Mouse (Mus musculus): ENCODE measurements around the gene Usp48.

Usp48 gene

DNA sequence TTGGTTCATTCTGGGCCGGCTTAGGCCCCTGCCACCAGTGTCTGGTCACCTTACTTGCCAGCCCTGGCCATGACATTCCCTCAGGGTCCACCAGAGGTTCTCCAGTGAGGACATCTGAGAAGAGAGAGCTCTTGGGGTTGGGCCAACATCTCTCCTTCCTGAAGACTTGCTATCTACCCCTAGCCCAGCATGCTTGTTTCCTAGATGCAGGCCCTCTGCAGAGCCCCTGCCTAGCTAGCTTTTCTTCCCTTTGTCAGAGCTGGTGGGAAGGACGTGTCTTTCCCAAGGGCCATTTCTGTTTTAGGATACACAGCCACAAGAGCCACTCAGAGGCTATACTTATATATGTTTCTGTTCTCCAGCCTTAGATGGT is 67.5 kb downstream of the Usp48 start:
- DNase-seq (ENCODE audit: low spot score in 2 of 2): no peak

GRCm38 (mm10) chr4:137661547-137661946 is 68.0 kb downstream of the Usp48 start:
- no peak for DNase-seq (ENCODE audit: low spot score in 2 of 2)

- no peak for DNase-seq (ENCODE audit: low spot score in 2 of 2)
Observed at GRCm38 (mm10) chr4:137663491-137663890, 69.9 kb downstream of the Usp48 start.

DNA sequence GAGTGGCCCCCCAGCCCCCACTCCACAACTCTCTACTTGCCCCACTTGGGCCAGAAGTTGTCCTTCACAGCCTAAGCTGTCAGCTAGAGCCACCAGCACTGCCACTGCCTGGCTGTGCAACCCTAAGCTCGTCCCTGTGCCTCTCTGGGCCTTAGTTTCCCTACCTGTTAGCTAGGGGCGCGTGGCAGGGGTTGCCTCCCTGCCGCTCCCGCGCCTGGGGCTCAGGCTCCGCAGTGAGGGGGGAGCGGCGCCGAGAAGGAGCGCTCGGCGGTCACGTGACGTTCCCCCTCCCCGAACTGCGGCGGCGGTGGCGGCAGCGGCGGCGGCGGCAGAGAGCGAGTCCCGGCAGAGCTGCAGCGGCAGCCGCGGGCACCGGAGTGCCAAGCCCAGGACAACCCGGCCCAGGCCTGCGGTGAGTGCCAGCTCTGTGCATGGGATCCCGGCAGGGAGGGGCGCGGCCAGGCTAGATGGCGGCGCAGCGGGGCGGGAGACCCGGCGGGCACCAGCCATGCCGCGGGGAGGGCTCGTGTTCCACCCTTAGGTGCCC is 71.0 kb downstream of the Usp48 start, which contains the start of gene Rap1gap:
Gene Rap1gap, plus strand, starts transcription at position 294 of the 547 bp plus-strand sequence.
- peak; percentile 46 for DNase-seq (ENCODE audit: low spot score in 2 of 2)

GRCm38 (mm10) chr4:137664980-137665675 is 71.6 kb downstream of the Usp48 start:
- no peak for DNase-seq (ENCODE audit: low spot score in 2 of 2)

- DNase-seq (ENCODE audit: low spot score in 2 of 2): no peak
Observed at GRCm38 (mm10) chr4:137665791-137666190, 72.2 kb downstream of the Usp48 start.

GRCm38 (mm10) chr4:137666283-137666957 is 72.9 kb downstream of the Usp48 start:
- no peak for DNase-seq (ENCODE audit: low spot score in 2 of 2)

GRCm38 (mm10) chr4:137666958-137667345 is 73.4 kb downstream of the Usp48 start:
- no peak for DNase-seq (ENCODE audit: low spot score in 2 of 2)

DNA sequence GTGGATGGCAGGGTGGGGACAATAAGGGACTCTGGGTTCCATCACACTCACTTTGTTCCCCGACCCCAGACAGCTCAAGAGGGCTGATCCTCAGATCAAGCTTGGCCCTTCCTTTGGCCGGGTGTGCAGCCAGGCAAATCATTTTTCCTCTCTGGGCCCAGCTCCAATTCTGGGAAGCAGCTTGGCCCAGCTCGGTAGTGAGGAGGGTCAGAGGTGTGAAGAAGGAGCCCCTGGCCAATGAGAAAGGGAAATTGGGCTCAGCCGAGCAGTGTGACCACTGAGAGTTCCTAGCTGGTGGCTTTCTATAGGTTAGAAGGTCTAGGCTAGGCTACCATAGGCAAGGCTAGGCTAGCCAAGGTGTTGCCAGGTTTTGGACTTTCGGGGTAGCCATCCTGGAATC is 74.2 kb downstream of the Usp48 start:
- peak in 1 of 2 experiments; percentile 65 for DNase-seq (ENCODE audit: low spot score in 2 of 2)

GRCm38 (mm10) chr4:137671711-137672500 is 78.4 kb downstream of the Usp48 start:
- DNase-seq (ENCODE audit: low spot score in 2 of 2): no peak

DNA sequence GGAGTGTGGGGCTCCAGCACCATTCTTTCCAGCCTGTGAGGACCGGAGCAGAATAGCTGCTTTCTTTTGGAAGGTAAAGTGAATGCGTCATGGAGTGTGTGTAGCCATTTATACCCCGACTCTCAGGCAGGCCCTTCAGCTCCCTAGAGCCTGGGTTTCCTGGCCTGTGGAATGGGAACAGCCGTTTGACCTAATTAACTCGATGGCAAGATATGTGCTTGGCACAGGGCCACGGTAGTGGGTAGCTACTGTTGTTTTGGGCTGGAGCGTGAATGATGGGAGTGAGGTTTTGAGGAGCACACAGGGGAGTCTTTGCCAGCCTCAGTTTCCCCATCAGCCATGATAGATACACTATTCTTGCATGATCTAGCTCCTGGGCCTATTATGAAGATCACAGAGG is 82.0 kb downstream of the Usp48 start:
- no peak for DNase-seq (ENCODE audit: low spot score in 2 of 2)

DNA sequence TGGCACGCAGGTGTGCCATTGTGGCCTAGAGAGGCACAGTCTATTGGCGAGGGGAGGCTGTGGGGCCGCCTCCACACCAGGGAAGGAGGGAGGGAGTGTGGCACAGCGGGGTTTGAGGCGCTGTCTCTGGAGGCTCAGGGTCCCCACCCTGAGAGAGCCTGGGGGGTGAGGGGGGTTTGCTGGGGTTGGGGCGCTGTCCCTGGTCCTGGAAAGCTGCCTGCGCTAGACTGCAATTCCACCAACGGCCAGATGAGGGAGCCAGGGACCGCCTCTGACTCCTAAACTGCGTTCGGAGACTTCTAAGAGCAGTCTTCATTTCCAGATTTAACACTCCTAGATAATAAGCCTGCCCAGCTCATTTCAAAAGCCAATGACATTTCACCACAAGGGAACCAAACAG is 82.5 kb downstream of the Usp48 start:
- DNase-seq (ENCODE audit: low spot score in 2 of 2): peak; percentile 82 to 87

DNA sequence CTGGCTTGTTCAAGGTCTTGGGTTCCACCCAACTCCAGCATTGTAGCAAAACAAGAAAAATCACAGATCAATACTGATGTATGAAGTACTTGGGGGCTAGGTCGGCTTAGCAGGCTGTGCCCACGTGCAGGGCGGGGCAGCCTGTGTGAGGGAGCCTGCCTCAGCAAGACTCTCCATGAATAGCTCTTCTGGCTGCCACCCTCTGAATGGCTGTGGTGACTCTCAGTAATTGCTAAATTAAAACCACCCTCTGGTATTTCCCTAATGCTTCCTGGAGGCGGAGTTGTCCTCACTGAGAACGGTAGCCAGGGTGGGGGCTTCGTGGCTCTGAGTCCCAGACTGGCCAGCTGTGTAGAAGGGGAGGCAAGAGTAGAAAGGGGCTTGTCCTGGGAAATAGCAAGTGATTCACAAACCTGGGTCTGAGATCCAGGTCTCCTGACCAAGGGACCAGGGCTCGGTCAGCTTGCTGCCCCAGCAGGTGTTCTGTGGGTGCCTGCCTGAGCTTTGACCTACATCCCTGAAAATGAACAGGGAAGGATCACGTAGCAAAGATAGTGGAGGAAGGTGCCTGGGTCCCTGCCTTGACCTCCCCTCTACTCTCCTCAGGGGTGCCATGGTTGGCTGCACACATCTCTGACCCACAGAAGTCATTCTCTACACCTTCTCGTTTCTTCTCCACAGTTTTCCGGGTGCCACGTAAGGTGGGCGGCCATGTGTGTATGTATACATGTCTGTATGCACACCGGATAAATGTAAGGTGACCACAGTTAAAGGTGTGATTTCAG is 83.3 kb downstream of the Usp48 start:
- DNase-seq (ENCODE audit: low spot score in 2 of 2): no peak

GRCm38 (mm10) chr4:137677906-137678305 is 84.4 kb downstream of the Usp48 start:
- DNase-seq (ENCODE audit: low spot score in 2 of 2): no peak

DNA sequence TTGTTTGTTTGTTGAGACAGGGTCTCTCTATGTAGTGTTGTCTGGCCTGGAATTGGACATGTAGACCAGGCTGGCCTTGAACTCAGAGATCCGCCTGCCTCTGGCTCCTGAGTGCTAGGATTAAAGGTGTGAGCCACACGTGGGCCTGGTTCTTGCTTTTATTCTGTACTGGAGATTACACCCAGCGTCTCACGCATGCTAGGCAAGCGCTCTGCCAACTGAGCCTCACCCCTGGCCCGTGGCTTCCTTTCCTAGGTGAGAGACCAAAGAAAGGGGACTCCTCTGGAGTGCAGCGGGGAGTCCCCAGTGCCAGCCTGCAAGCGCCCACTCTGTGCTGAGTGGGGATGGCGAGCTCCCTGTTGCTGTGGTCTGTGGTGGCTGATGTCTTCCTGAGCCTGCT is 85.0 kb downstream of the Usp48 start:
- DNase-seq (ENCODE audit: low spot score in 2 of 2): no peak

GRCm38 (mm10) chr4:137679979-137680550 is 86.5 kb downstream of the Usp48 start:
- DNase-seq (ENCODE audit: low spot score in 2 of 2): no peak

DNA sequence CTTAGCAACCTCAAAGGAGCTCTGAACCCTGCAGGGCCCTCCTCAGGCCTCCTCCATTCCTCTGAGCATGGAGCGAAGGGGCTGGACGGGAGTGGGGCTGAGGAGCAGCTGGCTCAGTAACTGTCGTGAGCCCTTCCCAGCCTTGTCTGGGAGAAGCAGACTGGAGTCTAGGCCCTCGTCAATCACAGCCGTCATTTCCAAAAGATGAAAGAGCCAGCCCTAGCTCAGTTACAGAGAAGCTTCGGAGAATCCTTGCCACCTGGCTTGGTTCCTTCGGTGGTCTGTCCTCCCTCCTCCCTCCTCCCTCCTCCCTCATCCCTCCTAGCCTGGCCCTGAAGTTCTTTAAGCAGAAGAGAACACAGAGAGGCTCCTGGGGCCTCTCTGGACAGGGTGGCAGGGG is 87.2 kb downstream of the Usp48 start:
- DNase-seq (ENCODE audit: low spot score in 2 of 2): no peak

GRCm38 (mm10) chr4:137681408-137682104 is 88.0 kb downstream of the Usp48 start:
- peak in 1 of 2 experiments; percentile 64 for DNase-seq (ENCODE audit: low spot score in 2 of 2)

DNA sequence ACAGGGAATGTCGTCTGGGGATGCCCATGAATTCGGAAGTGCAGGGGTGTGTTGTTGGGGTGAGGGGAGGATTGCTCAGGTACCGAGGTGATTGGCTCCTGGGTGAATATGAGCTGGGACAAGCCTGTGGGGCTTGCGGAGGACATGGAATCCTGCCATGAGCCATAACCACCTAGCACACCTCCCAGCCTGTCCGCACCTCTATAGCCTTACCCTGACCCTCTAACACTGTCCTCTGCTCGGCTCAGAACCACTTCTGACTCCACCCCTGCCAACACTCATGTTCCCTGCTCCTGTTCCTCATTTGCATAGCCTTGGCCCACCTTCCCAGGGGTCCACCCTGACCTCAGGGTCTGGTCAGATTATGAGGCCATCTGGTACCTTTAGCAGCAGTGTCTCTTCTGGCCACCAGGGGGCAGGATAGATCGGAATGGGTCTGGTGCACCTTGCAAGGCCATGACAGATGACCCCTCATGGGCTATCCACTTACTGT is 89.5 kb downstream of the Usp48 start:
- DNase-seq (ENCODE audit: low spot score in 2 of 2): no peak

DNA sequence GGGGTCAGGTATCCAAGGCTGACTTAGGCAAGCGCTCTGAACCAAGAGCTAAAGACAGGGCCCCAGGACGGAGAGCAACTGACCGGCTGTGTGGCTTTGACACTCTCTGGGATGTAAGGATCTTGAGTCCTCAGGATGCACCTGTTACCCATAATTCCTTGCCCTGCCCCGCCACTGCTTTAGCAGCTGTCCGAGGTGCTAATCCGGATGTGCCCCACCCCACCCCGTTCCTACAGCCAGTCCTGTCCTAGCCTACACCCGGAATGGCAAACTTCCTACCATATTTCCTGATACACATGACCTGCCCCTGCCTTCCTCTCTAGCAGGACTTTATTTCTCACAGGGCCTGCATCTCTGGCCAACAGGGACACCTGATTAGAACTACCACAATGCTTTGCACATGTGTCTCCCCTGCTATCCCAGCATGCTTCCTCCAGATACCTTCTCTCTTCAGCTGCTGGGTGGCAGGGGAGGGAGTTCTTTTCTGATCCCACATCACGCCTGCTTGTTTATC is 91.3 kb downstream of the Usp48 start:
- no peak for DNase-seq (ENCODE audit: low spot score in 2 of 2)
